Mouse (Mus musculus) MEL (cell line): ENCODE data around the gene Atp1a4.

Source experiments
- POLR2A ChIP-seq, 2 experiments: IDR thresholded peaks; 2 replicates each; pipeline ENCODE4 v1.6.1; 2011 to 2012; ENCODE audit warnings: low read length in 2 of 2, mild to moderate bottlenecking in 2 of 2, control low read depth in 1 of 2, improper control_type of control experiment in 1 of 2, low read depth in 1 of 2, moderate library complexity in 1 of 2; ENCODE audit not compliant: control insufficient read depth in 1 of 2, insufficient read depth in 1 of 2, poor library complexity in 1 of 2
- POLR2AphosphoS2 ChIP-seq: IDR thresholded peaks from 2 replicates; pipeline ENCODE4 v1.6.1; 2011; ENCODE audit warnings: low read length, improper control_type of control experiment
- TAL1 ChIP-seq: IDR thresholded peaks from 2 replicates; pipeline ENCODE4 v1.6.1; 2012; ENCODE audit warnings: mild to moderate bottlenecking, inconsistent platforms, low read length, moderate library complexity, mixed read lengths

- TF ChIP-seq POLR2AphosphoS2 (no peak), POLR2A (IDR thresholded peaks at IDR 0.05; ENCODE audit: control insufficient read depth in 1 of 2, insufficient read depth in 1 of 2, low read depth in 1 of 2, low read length in 2 of 2, poor library complexity in 1 of 2) (no peak), TAL1 (no peak)
Measured at GRCm38 (mm10) chr1:172180881-172181280, 77.3 kb downstream of the Atp1a4 start.
